Mouse (Mus musculus): ENCODE results near the gene Actg1.
A peak's percentile ranks its signal among the peaks of the same experiment; 100 is the strongest.
"Not testable (repeated sequence)": the region's sequence is repeated elsewhere in the genome, so short reads cannot be mapped to it uniquely, and the experiment has no call there.

Gene Actg1

GRCm38 (mm10) chr11:120346383-120347034 is 1.8 kb downstream of the Actg1 start:
- not testable (repeated sequence) for DNase-seq (ENCODE audit: low read depth, low spot score)

- DNase-seq (ENCODE audit: low read depth, low spot score) = peak; percentile 73
These were observed 3.2 kb downstream of the Actg1 start for GRCm38 (mm10) chr11:120345067-120345681.

GRCm38 (mm10) chr11:120344310-120344920 is 3.9 kb downstream of the Actg1 start:
- peak; percentile 82 for DNase-seq (ENCODE audit: low read depth, low spot score)

- peak; percentile 65 for DNase-seq (ENCODE audit: low read depth, low spot score)
These were observed 4.6 kb downstream of the Actg1 start for GRCm38 (mm10) chr11:120343519-120344309.

- no peak for DNase-seq (ENCODE audit: low read depth, low spot score)
These were observed 5.6 kb downstream of the Actg1 start for GRCm38 (mm10) chr11:120342656-120343160.

GRCm38 (mm10) chr11:120341661-120342060 is 6.7 kb downstream of the Actg1 start:
- no peak for DNase-seq (ENCODE audit: low read depth, low spot score)

- no peak for DNase-seq (ENCODE audit: low read depth, low spot score)
These were observed 8.3 kb downstream of the Actg1 start for GRCm38 (mm10) chr11:120339978-120340513.

GRCm38 (mm10) chr11:120338786-120339185 is 9.6 kb downstream of the Actg1 start:
- no peak for DNase-seq (ENCODE audit: low read depth, low spot score)

- DNase-seq (ENCODE audit: low read depth, low spot score) = no peak
These were observed 10.9 kb downstream of the Actg1 start for GRCm38 (mm10) chr11:120337447-120337846.

GRCm38 (mm10) chr11:120335431-120336021 is 12.8 kb downstream of the Actg1 start:
- peak; percentile 1 for DNase-seq (ENCODE audit: low read depth, low spot score)

GRCm38 (mm10) chr11:120320156-120320555 is 28.2 kb downstream of the Actg1 start:
- no peak for DNase-seq (ENCODE audit: low read depth, low spot score)

- DNase-seq (ENCODE audit: low read depth, low spot score) = no peak
These were observed 29.0 kb downstream of the Actg1 start for GRCm38 (mm10) chr11:120319310-120319709.

GRCm38 (mm10) chr11:120317456-120317855 is 30.9 kb downstream of the Actg1 start:
- DNase-seq (ENCODE audit: low read depth, low spot score) = no peak

- no peak for DNase-seq (ENCODE audit: low read depth, low spot score)
These were observed 31.6 kb downstream of the Actg1 start for GRCm38 (mm10) chr11:120316690-120317254.

- DNase-seq (ENCODE audit: low read depth, low spot score) = peak; percentile 98
These were observed 32.3 kb downstream of the Actg1 start for GRCm38 (mm10) chr11:120315832-120316689.

- peak; percentile 65 for DNase-seq (ENCODE audit: low read depth, low spot score)
These were observed 33.0 kb downstream of the Actg1 start for GRCm38 (mm10) chr11:120315416-120315761.

GRCm38 (mm10) chr11:120314721-120315415 is 33.5 kb downstream of the Actg1 start:
- no peak for DNase-seq (ENCODE audit: low read depth, low spot score)

- no peak for DNase-seq (ENCODE audit: low read depth, low spot score)
These were observed 34.2 kb downstream of the Actg1 start for GRCm38 (mm10) chr11:120313906-120314685.

GRCm38 (mm10) chr11:120312069-120312468 is 36.3 kb downstream of the Actg1 start:
- DNase-seq (ENCODE audit: low read depth, low spot score) = no peak
